ENCODE assay signal across 8 mouse cellular contexts in genomic region chr15:98893940-98894745, GRCm38 (mm10). TPM values are rescaled to one million over a fixed set of nuclear protein-coding genes. Genes with fewer than 3 reads are reported as not detected.
A peak's percentile ranks its signal among the peaks of the same experiment; 100 is the strongest.
DNase-seq lines count a peak whose midpoint lies in the region; ATAC-seq and TF ChIP-seq lines count a peak whose summit lies in the region.

Gene Rhebl1, minus strand, starts transcription at chr15:98894540.

- no peak for ATAC-seq in limb, embryonic 13.5 days (ENCODE audit: low FRiP score, low read depth)
- 0 out of 2 replicates have a peak, but pooled peaks have one; percentile 14 for ATAC-seq in midbrain, embryonic 15.5 days (replicated peaks)

- H3K4me2 ChIP-seq in limb, embryonic 13.5 days (replicated peaks) = peak within 1 kb of the TSS; percentile 99
- peak within 1 kb of the TSS; percentile 99 for H3K4me2 ChIP-seq in midbrain, embryonic 15.5 days

- no peaks in the 10 kb centered on the region for H3K9me3 ChIP-seq in ES-E14 (ENCODE audit: control insufficient read depth, insufficient read depth, low read depth, low read length)
- no peaks in the 10 kb centered on the region for H3K9me3 ChIP-seq in limb, embryonic 13.5 days
- H3K9me3 ChIP-seq in midbrain, embryonic 15.5 days = no peaks in the 10 kb centered on the region

- under 1% methylated on average over 77 of the region's 77 CpGs for WGBS in limb, embryonic 13.5 days
- WGBS in midbrain, embryonic 15.5 days = under 1% methylated on average over 77 of the region's 77 CpGs

- H3K9ac ChIP-seq in ES-E14 (ENCODE audit: insufficient read depth, low read depth, low read length, poor library complexity, severe bottlenecking) = peak within 1 kb of the TSS; percentile 8; the same call in 1 of the 2 replicates
- peak within 1 kb of the TSS; percentile 74 for H3K9ac ChIP-seq in limb, embryonic 13.5 days
- peak within 1 kb of the TSS; percentile 42 for H3K9ac ChIP-seq in midbrain, embryonic 15.5 days

- H3K4me3 ChIP-seq in ES-E14 (ENCODE audit: insufficient read depth in 1 of 2, low read depth in 1 of 2, low read length in 2 of 2, poor library complexity in 1 of 2, severe bottlenecking in 1 of 2) = peak within 1 kb of the TSS; percentile 25 to 50
- peak within 1 kb of the TSS; percentile 58 for H3K4me3 ChIP-seq in limb, embryonic 13.5 days
- peak within 1 kb of the TSS; percentile 52 for H3K4me3 ChIP-seq in midbrain, embryonic 15.5 days

- intact Hi-C loops in heart, postnatal 25 days (cut with DNase I) = loop anchor here (2.0 kb wide), 2 partner anchors 35 to 101 kb away; no protein-coding TSS in a partner anchor
- intact Hi-C loops in heart, postnatal 36 days (cut with DNase I) = no loop called here

- peak; percentile 54 to 59 for DNase-seq in heart, adult 18-20 months
- DNase-seq in heart, postnatal 25 days (ENCODE audit: low spot score) = no peak
- DNase-seq in ES-E14 (ENCODE audit: low read depth, low spot score) = no peak
- DNase-seq in embryo, embryonic 10 days (ENCODE audit: low spot score) = peak; percentile 48
- DNase-seq in heart, postnatal 36 days = peak; percentile 47 to 51
- DNase-seq in yolk sac, embryonic 10.5 days (ENCODE audit: low spot score) = peak; percentile 33

- in situ Hi-C loops in ES-E14 (cut with MboI; ENCODE audit: low sequenced_read_pairs in 2 of 2, unreplicated experiment in 2 of 2) = no loop called here

- peaks cover 5 to 10% of the 10 kb centered on the region in 2 experiments; a peak in 3 of 4 replicates for H3K4me1 ChIP-seq in ES-E14 (ENCODE audit: control insufficient read depth in 2 of 2, insufficient read depth in 2 of 2, low read length in 2 of 2, poor library complexity in 1 of 2)
- H3K4me1 ChIP-seq in limb, embryonic 13.5 days = peaks cover 45% of the 10 kb centered on the region
- peaks cover 33% of the 10 kb centered on the region for H3K4me1 ChIP-seq in midbrain, embryonic 15.5 days

- H3K36me3 ChIP-seq in ES-E14 (ENCODE audit: control insufficient read depth, insufficient read depth, low read length, poor library complexity, severe bottlenecking) = no peaks in the 10 kb centered on the region
- H3K36me3 ChIP-seq in limb, embryonic 13.5 days = no peaks in the 10 kb centered on the region
- no peaks in the 10 kb centered on the region for H3K36me3 ChIP-seq in midbrain, embryonic 15.5 days (replicated peaks)

- H3K27me3 ChIP-seq in limb, embryonic 13.5 days = peaks cover 88% of the 10 kb centered on the region
- peaks cover 72% of the 10 kb centered on the region for H3K27me3 ChIP-seq in midbrain, embryonic 15.5 days (replicated peaks)

- H3K27ac ChIP-seq in ES-E14 (ENCODE audit: insufficient read depth, low read depth, low read length, poor library complexity, severe bottlenecking) = no peak within 1 kb of the TSS
- no peak within 1 kb of the TSS for H3K27ac ChIP-seq in limb, embryonic 13.5 days
- no peak within 1 kb of the TSS for H3K27ac ChIP-seq in midbrain, embryonic 15.5 days

TF ChIP-seq in ES-E14, 5 proteins besides CTCF, POLR2A, EP300 and RAD21:
- no peak for TF ChIP-seq CHD2 (IDR thresholded peaks at IDR 0.05; ENCODE audit: low read depth, low read length)
- TF ChIP-seq MAFK (IDR thresholded peaks at IDR 0.05; ENCODE audit: insufficient read depth, low read depth, low read length) = no peak
- TF ChIP-seq ZC3H11A (IDR thresholded peaks at IDR 0.05; ENCODE audit: borderline replicate concordance, low read depth, low read length) = no peak
- no peak for TF ChIP-seq HCFC1 (IDR thresholded peaks at IDR 0.05; ENCODE audit: borderline replicate concordance, insufficient read depth, low read length)
- TF ChIP-seq ZNF384 (IDR thresholded peaks at IDR 0.05; ENCODE audit: low read depth, low read length) = no peak

RNA-seq across cellular contexts. Expression of gene Rhebl1, which starts in this region (rescaled TPM):
- 1 to 10 TPM; 1.5 to 2.2 TPM for total RNA-seq in heart, adult 18-20 months (2021)
- total RNA-seq in heart, postnatal 25 days (2021) = 1 to 10 TPM; 2.0 to 2.8 TPM
- total RNA-seq in ES-E14 (2012; rRNA removed) = 43.6 and 48.2 TPM in 2 replicates
- 1 to 10 TPM; 3.0 to 4.3 TPM for total RNA-seq in heart, postnatal 36 days (2021)
- polyA plus RNA-seq in limb, embryonic 13.5 days (2015; fragmentation: Nextera tagmentation; extraction: Ambion mirVana) = 18.4 and 20.1 TPM in 2 replicates
- 35.5 and 35.9 TPM in 2 replicates for polyA plus RNA-seq in midbrain, embryonic 15.5 days (2015; fragmentation: Nextera tagmentation; extraction: Ambion mirVana)

Comparison
In these comparisons a context has a peak if more than half of its experiments do, and no peak if none do; other contexts are left out.
1. DNase-seq: peak in heart, adult 18-20 months (2 of 2), embryo, embryonic 10 days (single experiment), heart, postnatal 36 days (2 of 2) and yolk sac, embryonic 10.5 days (single experiment); none in heart, postnatal 25 days (single experiment) and ES-E14 (single experiment).
2. H3K9ac ChIP-seq: peak in every context shown above with its lines; median percentile 74 in limb, embryonic 13.5 days; 42 in midbrain, embryonic 15.5 days; 8 in ES-E14.
3. Peak in every context shown above with its lines, with median percentiles within 50 percentile points of each other: H3K4me3 ChIP-seq.